Mouse (Mus musculus): ENCODE results near the gene Faah. TPM values are rescaled to one million over a fixed set of nuclear protein-coding genes. Genes with fewer than 3 reads are reported as not detected.
A peak's percentile ranks its signal among the peaks of the same experiment; 100 is the strongest.

Gene Faah
- polyA plus RNA-seq, 1 experiment, result 0.04 TPM

DNA sequence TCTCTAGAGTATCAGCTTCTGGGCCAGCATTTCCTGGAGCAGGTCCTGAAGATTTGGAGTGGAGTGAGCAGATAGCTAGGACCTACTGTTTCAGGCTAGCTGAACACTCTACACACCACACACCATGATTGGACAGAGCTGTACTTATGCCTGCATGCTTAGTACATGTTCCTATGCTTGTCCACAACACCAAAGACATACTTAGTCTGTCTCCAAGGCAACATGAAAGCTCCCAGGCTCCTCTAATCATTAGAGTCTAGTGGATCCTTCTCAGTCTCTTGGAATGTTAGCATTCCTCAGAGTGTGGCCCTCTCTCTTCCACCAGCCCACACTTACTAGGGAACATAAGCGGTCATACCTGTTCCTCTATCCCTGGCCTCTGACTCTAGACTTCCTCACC lies 30.3 kb downstream of the Faah start:
- Histone ChIP-seq H3K9me3 (ENCODE audit: control insufficient read depth, low read length) (no peaks in the 10 kb centered on the region), H3K4me1 (ENCODE audit: control insufficient read depth) (peaks cover 1% of the 10 kb centered on the region), H3K36me3 (ENCODE audit: control insufficient read depth) (no peaks in the 10 kb centered on the region), H3K27me3 (ENCODE audit: control insufficient read depth) (peaks cover 7% of the 10 kb centered on the region), H3K4me3 (replicated peaks) (no peak overlapping the region)
- TF ChIP-seq TAL1 (IDR thresholded peaks at IDR 0.05; ENCODE audit: low read length) (no peak), GATA1 (IDR thresholded peaks at IDR 0.05; ENCODE audit: low read length) (no peak)

DNA sequence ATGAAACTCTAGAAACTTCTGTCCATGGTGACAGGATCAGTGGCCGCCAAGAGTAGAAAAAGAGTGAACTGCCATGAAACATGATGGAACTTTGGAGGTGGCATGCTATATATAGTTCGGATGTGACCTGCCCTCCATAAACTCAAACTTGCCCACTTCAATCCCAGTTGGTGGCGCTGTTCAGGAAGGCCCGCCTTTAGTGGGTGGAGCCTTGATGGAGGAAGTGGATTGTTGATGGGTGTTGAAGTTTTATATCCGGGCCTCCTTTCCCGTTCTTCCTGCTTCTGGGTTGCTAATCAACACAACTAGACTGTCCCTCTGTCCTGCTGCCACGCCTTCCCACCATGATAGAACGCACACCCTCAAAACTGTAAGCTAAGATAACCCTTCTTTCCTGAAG lies 32.8 kb downstream of the Faah start:
- TF ChIP-seq GATA1 (IDR thresholded peaks at IDR 0.05; ENCODE audit: low read length) (no peak), TAL1 (IDR thresholded peaks at IDR 0.05; ENCODE audit: low read length) (no peak)
- H3K4me3 ChIP-seq (replicated peaks), result no peak overlapping the region
- no peaks in the 10 kb centered on the region for H3K9me3 ChIP-seq (ENCODE audit: control insufficient read depth, low read length)
- peaks cover 1% of the 10 kb centered on the region for H3K4me1 ChIP-seq (ENCODE audit: control insufficient read depth)
- H3K36me3 ChIP-seq (ENCODE audit: control insufficient read depth), result no peaks in the 10 kb centered on the region
- H3K27me3 ChIP-seq (ENCODE audit: control insufficient read depth), result peaks cover 24% of the 10 kb centered on the region

DNA sequence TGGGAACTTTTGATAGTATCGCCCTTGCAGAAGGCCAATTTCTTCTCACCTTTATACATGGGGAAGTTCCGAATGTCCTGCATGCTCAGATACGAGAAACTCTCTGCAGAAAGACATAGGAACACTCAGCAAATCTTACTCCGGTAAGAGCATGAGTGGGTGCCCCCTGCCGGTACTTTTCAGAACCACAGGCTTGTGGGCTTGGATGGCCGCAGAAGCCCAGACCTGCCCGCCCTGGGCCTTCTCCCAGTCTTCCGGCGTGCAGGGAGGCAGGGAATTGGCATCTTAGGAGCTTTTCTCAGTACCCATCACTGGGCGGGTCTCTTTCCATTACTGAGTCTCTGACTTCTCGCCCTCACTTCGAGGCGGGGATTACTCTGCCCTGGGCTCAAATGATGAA lies 33.6 kb downstream of the Faah start:
- no peaks in the 10 kb centered on the region for H3K36me3 ChIP-seq (ENCODE audit: control insufficient read depth)
- H3K4me1 ChIP-seq (ENCODE audit: control insufficient read depth), result peaks cover 1% of the 10 kb centered on the region
- no peak overlapping the region for H3K4me3 ChIP-seq (replicated peaks)
- TF ChIP-seq TAL1 (IDR thresholded peaks at IDR 0.05; ENCODE audit: low read length), result no peak
- no peak for TF ChIP-seq GATA1 (IDR thresholded peaks at IDR 0.05; ENCODE audit: low read length)
- no peaks in the 10 kb centered on the region for H3K9me3 ChIP-seq (ENCODE audit: control insufficient read depth, low read length)
- H3K27me3 ChIP-seq (ENCODE audit: control insufficient read depth), result peaks cover 33% of the 10 kb centered on the region

DNA sequence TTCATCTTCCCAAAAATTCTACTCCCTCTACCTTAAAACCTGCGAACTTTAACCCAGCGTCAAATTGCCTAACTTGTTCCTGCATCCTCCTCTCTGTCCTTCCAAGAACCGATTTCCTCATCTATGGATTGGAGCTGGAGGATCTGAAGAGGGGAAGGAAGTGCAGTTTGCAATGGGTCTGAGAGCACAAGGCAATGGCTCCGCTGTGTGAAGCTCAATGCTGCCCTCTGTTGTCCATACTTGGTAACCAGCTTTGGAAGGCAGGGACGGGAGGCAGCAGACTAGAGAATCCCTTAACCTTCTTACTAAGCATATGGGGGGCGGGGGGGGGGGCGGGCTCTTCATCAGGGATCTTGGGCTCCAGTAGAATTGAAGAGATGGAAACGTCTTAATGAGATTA lies 37.0 kb downstream of the Faah start:
- no peak overlapping the region for H3K4me3 ChIP-seq (replicated peaks)
- H3K4me1 ChIP-seq (ENCODE audit: control insufficient read depth), result peaks cover 1% of the 10 kb centered on the region
- no peaks in the 10 kb centered on the region for H3K9me3 ChIP-seq (ENCODE audit: control insufficient read depth, low read length)
- no peak for TF ChIP-seq GATA1 (IDR thresholded peaks at IDR 0.05; ENCODE audit: low read length)
- TF ChIP-seq TAL1 (IDR thresholded peaks at IDR 0.05; ENCODE audit: low read length), result no peak
- H3K36me3 ChIP-seq (ENCODE audit: control insufficient read depth), result no peaks in the 10 kb centered on the region
- peaks cover 67% of the 10 kb centered on the region for H3K27me3 ChIP-seq (ENCODE audit: control insufficient read depth)

DNA sequence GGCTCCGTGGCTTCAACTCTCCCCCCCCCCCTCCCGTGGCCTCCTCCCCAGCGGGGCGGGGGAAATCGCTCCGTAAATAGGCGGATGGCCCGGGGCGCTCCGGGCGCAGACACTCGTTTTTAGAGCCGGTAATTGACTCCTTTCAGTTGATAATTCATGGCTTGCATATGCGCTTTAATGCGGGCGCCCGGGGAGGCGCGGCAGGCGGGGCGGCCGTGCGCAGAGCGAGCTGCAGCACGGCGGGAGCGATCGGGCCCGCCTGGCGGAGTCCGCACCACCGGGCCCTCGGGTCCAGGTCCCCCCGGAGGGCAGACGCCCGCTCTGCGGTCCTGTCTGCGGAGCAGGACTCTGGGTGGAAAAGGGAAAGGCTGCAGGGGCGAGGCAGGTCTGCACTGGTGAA lies 38.3 kb downstream of the Faah start:
- H3K36me3 ChIP-seq (ENCODE audit: control insufficient read depth), result no peaks in the 10 kb centered on the region
- TF ChIP-seq TAL1 (IDR thresholded peaks at IDR 0.05; ENCODE audit: low read length), result no peak
- no peak for TF ChIP-seq GATA1 (IDR thresholded peaks at IDR 0.05; ENCODE audit: low read length)
- peaks cover 73% of the 10 kb centered on the region for H3K27me3 ChIP-seq (ENCODE audit: control insufficient read depth)
- H3K4me3 ChIP-seq (replicated peaks), result no peak overlapping the region
- peaks cover 1% of the 10 kb centered on the region for H3K4me1 ChIP-seq (ENCODE audit: control insufficient read depth)
- no peaks in the 10 kb centered on the region for H3K9me3 ChIP-seq (ENCODE audit: control insufficient read depth, low read length)

DNA sequence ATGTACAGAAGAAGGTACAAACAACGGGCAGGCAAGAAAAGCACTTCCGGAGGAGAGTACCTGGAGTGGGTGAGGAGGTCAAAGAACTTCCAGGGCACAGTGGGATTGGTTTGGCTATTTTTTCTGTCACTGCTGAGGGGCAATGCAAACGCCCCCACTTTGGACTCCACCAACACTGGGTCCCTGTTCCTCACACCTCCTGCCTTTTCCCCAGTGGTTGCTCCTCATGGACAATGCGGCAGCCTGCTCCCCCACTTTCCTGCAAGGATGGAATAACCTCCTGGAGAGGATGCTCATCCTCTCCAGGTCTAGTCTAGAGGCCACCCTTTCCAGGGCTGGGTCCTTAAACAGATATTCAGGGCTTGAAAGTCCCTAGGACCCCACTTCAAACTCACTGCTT lies 38.8 kb downstream of the Faah start:
- Histone ChIP-seq H3K4me3 (replicated peaks) (no peak overlapping the region), H3K27me3 (ENCODE audit: control insufficient read depth) (peaks cover 71% of the 10 kb centered on the region), H3K4me1 (ENCODE audit: control insufficient read depth) (no peaks in the 10 kb centered on the region), H3K36me3 (ENCODE audit: control insufficient read depth) (no peaks in the 10 kb centered on the region), H3K9me3 (ENCODE audit: control insufficient read depth, low read length) (no peaks in the 10 kb centered on the region)
- TF ChIP-seq GATA1 (IDR thresholded peaks at IDR 0.05; ENCODE audit: low read length) (no peak), TAL1 (IDR thresholded peaks at IDR 0.05; ENCODE audit: low read length) (no peak)

DNA sequence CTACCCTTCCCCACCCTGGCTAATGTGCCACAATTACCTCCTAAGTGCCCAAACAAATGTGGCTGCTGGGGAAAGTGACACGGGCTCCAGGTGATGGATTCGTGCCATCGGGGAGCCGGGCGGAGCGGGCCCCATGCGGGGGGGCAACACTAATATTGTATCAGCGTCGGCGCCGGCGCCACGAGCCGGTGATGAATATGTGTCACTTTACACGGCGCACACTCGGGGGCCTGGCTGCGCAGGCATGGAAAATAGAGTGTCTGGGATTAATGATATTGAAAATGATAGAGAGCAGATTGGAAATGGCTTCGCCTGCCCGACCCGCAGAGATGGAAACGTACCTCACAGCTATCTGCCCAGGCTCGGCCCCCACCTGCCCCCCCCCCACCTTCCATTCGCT lies 45.2 kb downstream of the Faah start:
- H3K4me1 ChIP-seq (ENCODE audit: control insufficient read depth), result peaks cover 2% of the 10 kb centered on the region; the same call in 1 of the 2 replicates
- no peaks in the 10 kb centered on the region for H3K36me3 ChIP-seq (ENCODE audit: control insufficient read depth)
- peaks cover 67% of the 10 kb centered on the region for H3K27me3 ChIP-seq (ENCODE audit: control insufficient read depth)
- H3K9me3 ChIP-seq (ENCODE audit: control insufficient read depth, low read length), result no peaks in the 10 kb centered on the region
- TF ChIP-seq TAL1 (IDR thresholded peaks at IDR 0.05; ENCODE audit: low read length), result no peak
- no peak for TF ChIP-seq GATA1 (IDR thresholded peaks at IDR 0.05; ENCODE audit: low read length)
- H3K4me3 ChIP-seq (replicated peaks), result no peak overlapping the region

DNA sequence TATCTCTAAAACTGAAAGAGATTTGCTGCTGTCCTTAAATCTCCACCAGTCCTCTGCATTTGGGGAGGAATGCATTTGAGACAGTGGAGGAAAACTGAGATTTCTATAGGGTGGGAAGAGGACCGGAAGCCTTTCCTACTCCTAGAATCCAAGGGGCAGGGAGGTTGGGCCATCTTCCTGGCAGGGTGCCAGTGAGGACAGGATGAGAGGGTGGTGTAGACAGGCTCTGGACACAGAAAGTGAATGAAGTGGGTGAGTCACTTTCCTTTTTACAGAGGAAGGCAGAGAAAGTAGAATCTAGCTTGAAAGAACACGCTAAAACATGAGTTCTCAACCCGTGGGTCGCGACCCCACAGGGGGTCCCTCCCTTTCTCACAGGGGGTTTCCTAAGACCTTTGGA lies 53.3 kb downstream of the Faah start:
- peaks cover 2% of the 10 kb centered on the region for H3K4me1 ChIP-seq (ENCODE audit: control insufficient read depth)
- no peaks in the 10 kb centered on the region for H3K9me3 ChIP-seq (ENCODE audit: control insufficient read depth, low read length)
- TF ChIP-seq TAL1 (IDR thresholded peaks at IDR 0.05; ENCODE audit: low read length), result no peak
- no peak for TF ChIP-seq GATA1 (IDR thresholded peaks at IDR 0.05; ENCODE audit: low read length)
- H3K36me3 ChIP-seq (ENCODE audit: control insufficient read depth), result no peaks in the 10 kb centered on the region
- H3K27me3 ChIP-seq (ENCODE audit: control insufficient read depth), result peaks cover 88% of the 10 kb centered on the region
- no peak overlapping the region for H3K4me3 ChIP-seq (replicated peaks)

DNA sequence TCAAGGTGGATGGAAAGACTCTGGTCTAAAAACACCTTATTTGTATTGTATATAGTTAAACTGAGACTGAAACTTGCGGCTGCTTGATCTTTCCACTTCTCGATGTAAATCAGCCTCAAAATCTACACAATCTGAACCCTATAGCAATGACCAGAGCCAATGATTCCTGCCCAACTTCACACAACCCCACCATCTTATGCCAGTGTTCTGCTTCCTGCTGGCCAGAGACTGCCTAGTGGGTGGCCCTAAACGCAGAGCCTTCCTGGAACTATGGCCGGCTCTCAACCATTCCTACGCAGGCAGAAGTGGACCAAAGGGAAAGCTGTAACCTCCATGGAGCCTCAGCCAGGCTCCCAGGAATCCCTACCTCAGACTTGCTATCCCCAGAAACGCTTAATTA lies 54.0 kb downstream of the Faah start:
- TF ChIP-seq TAL1 (IDR thresholded peaks at IDR 0.05; ENCODE audit: low read length) (no peak), GATA1 (IDR thresholded peaks at IDR 0.05; ENCODE audit: low read length) (no peak)
- H3K4me3 ChIP-seq (replicated peaks), result no peak overlapping the region
- H3K27me3 ChIP-seq (ENCODE audit: control insufficient read depth), result peaks cover 86% of the 10 kb centered on the region
- H3K9me3 ChIP-seq (ENCODE audit: control insufficient read depth, low read length), result no peaks in the 10 kb centered on the region
- peaks cover 2% of the 10 kb centered on the region for H3K4me1 ChIP-seq (ENCODE audit: control insufficient read depth)
- no peaks in the 10 kb centered on the region for H3K36me3 ChIP-seq (ENCODE audit: control insufficient read depth)

DNA sequence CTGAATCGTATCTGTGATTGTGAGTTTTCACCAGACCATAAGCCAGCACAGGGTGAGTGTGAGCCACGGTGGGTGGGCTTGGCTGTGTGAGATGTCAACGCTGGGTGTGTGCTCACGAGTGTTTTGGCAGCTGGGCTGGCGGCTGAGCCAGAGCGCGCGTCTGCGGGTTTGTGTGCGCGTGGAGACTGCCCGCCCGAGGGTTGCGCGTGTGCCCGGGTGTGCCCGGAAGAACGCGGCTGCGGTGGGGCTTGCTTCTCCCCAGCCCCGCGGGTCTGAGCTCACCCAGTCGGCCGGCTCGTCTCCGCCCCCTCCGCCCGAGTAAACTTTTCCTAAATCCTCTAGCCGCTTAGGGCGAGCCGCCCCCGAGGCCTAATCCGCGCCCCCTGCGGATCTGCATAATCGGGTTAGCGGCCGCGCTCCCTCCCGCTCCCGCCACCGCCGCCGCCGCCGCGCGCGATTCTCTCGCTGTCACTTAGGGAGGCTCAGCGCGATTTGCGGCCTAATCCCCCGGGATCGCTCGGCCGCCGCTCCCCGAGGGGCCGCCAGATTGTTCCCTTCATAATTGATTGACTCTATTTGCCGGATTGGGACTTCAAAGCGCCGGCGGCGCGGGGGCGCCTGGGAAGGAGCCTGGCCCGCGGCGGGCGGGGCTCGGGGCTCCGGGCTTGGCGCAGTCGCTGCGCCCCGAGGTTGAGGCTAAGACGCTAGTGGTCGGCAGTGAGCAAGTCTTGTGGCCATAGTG lies 54.9 kb downstream of the Faah start:
- H3K9me3 ChIP-seq (ENCODE audit: control insufficient read depth, low read length), result no peaks in the 10 kb centered on the region
- no peaks in the 10 kb centered on the region for H3K36me3 ChIP-seq (ENCODE audit: control insufficient read depth)
- TF ChIP-seq GATA1 (IDR thresholded peaks at IDR 0.05; ENCODE audit: low read length), result no peak
- no peak for TF ChIP-seq TAL1 (IDR thresholded peaks at IDR 0.05; ENCODE audit: low read length)
- peak overlapping the region; percentile 15 for H3K4me3 ChIP-seq (replicated peaks)
- peaks cover under 1% of the 10 kb centered on the region for H3K4me1 ChIP-seq (ENCODE audit: control insufficient read depth)
- peaks cover 82% of the 10 kb centered on the region for H3K27me3 ChIP-seq (ENCODE audit: control insufficient read depth)
